Mouse (Mus musculus) testis, adult 10 weeks (tissue): ENCODE results near the gene Nxnl1. TPM values are rescaled to one million over a fixed set of nuclear protein-coding genes. Genes with fewer than 3 reads are reported as not detected.

Experiments used
- polyA plus RNA-seq: library from polyadenylated mRNA; stranded (reverse); fragments of 350-450 nt; fragmentation: Illumina TruSeq; extraction: RNeasy Lipid Tissue Mini Kit (QIAGEN cat#74804); gene quantifications from one replicate; pipeline ENCODE4 v1.2.3, GENCODE M21; 2014; ENCODE audit warnings: low read depth, low replicate concordance

Nxnl1 gene
- polyA plus RNA-seq: 0.38 TPM

GRCm38 (mm10) chr8:71566501-71566900 is at the start of gene Nxnl1:
Gene Nxnl1, minus strand, starts transcription at chr8:71566601.

GRCm38 (mm10) chr8:71610822-71611651 is 44.6 kb upstream of the Nxnl1 start, which contains the start of gene Colgalt1:
Gene Colgalt1, plus strand, starts transcription at chr8:71610998.

DNA sequence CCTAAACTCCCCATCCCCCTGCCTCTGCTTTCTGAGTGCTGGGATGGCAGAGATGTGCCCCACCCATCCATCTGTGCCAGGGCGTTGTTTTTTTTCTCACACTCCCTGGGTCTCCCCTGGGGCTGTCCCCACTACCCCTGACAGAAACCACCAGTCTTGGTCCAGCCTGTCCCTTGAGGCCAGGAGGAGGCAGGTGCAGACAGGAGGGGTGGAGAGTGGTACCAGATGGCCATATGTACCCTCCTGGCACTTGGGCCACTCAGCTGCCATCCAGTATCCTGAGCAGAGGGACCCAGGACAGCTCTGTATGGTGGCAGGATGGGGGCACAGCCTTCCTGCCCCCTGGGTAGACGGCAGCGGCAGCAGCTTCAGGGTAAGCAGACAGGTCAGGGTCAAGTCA is 31.1 kb upstream of the Nxnl1 start, which contains the start of gene Fam129c:
Fam129c (plus strand) TSS at position 198 of the 400 bp plus-strand sequence.

DNA sequence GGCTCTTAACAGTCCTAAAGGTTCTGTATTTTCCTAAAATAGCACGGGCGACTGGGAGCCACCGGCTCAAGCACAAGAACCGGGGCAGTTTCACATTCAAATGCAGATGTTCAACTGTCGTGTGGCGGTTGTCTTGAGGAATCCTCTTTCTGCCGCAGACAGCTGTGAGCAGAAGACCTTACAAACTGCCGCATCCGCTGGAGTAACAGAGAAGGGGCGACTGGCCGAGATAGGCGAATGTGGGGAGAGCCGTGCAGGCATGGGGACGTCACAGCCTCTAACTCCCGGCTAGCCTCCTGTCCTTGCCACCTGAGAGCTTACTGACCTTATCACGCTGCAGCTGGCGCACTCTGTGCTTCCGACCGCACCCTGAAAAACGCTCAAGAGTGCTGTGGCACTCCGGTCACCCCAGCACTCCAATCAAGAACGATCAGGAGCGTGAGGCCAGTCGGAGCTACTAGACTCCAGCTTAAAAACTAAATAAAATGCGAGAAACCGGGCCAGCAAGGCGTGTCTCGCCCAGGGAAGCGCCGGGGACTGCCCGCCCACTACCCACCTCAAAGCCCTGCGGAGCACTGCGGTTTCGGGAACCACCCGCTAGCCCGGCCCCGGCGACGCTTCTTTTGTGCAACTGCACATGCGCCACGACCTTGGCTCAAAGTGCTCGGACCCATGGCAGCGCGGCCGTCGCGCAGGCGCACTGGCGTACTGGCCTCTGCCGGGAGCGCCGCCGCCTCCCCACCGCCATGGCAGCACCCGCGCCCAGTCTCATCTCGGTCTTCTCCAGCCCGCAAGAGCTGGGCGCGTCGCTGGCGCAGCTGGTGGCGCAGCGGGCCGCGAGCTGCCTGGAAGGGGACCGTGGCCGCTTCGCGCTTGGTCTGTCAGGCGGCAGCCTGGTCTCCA is 25.3 kb upstream of the Nxnl1 start, which contains the start of gene Pgls:
Pgls (plus strand) TSS at position 706 of the 903 bp plus-strand sequence.

GRCm38 (mm10) chr8:71568387-71568937 is 2.1 kb upstream of the Nxnl1 start, which contains the start of gene Slc27a1:
Gene Slc27a1, plus strand, starts transcription at chr8:71568882.

DNA sequence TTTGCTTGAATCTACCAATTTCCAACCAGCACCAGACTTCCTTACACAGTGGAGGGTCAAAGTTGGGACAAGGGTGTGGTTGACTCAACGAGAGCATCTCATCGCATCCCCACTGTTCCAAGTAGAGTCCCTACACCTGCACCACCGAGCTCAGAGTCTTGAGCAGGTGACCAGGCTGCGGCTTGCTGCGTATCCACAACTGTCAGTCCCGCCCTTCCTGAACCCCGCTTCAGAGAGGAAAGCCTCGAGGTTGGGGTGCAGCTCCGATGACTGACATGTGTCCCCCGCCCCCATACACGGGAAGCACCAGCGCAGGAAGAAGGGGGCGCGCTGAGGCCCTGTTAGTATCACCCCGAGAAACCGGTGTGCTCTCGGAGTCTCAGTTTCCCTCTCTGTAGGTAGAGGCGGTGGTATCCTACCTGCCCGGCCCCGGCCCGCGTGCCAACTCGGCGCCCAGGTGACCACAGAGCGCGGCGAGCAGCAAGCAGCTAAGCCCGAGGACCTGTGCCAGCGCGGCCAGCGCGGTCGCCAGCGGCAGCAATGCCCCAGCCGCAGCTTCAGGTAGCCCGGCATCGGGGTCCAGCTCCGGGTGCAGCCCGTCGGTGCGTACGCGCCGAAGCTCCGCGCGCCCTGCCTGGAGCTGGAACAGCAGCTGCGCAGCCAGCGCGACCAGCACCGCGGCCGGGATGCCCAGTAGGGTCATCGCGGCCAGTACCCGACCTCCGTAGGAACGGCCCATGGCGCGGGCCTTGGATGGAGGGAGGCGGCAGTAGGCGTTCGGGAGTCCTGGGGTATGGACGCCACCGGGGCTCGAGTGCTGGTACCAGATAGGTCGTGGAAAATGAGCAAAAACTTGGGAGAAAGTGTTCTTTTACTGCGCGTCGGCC is 8.1 kb downstream of the Nxnl1 start, which contains the start of gene Tmem221:
Tmem221 (minus strand) TSS at position 801 of the 887 bp plus-strand sequence.

GRCm38 (mm10) chr8:71542632-71543343 is 23.6 kb downstream of the Nxnl1 start, which contains the start of gene Mvb12a:
Gene Mvb12a, plus strand, starts transcription at chr8:71542922.

GRCm38 (mm10) chr8:71537028-71537867 is 29.2 kb downstream of the Nxnl1 start, which contains the start of gene Bst2:
Gene Bst2, minus strand, starts transcription at chr8:71537456.

GRCm38 (mm10) chr8:71525226-71526050 is 41.0 kb downstream of the Nxnl1 start, which contains the start of gene Ccdc194:
Gene Ccdc194, minus strand, starts transcription at chr8:71525711.

DNA sequence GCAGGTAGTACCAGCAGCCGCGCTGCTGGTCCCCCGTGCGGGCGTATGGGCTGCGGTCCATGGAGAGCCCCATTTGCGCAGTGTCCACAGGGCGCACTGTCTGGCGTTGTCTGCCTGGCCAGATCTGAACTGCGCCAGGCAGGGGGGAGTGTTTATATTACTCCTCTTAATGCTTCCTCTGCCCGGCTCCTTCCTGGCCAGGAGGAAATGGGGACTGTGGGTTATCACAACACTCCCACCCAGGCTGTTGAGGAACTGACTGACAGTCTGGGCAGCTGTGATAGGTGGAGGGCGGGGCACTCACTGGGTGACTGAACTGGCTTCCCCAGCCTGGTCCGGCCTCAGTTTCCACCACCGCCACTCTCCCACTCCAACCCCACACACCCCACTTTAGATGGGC is 54.8 kb downstream of the Nxnl1 start, which contains the start of gene Plvap:
Plvap (minus strand) TSS at position 109 of the 400 bp plus-strand sequence.

Other genes with a start within 250 kb of the Nxnl1 start
- gene Use1, start 199.8 kb downstream of the Nxnl1 start, polyA plus RNA-seq: 4.1 TPM
- gene Ocel1, start 195.3 kb downstream of the Nxnl1 start, polyA plus RNA-seq: 6.8 TPM
- gene Nr2f6, start 184.6 kb downstream of the Nxnl1 start, polyA plus RNA-seq: 1.0 TPM
- 0.08 TPM for gene Ushbp1, start 170.8 kb downstream of the Nxnl1 start, polyA plus RNA-seq
- 10.7 TPM for gene Babam1, start 169.7 kb downstream of the Nxnl1 start, polyA plus RNA-seq
- gene Ankle1, start 160.6 kb downstream of the Nxnl1 start, polyA plus RNA-seq: 0.49 TPM
- gene Abhd8, start 102.9 kb downstream of the Nxnl1 start, polyA plus RNA-seq: 2.9 TPM
- 2.6 TPM for gene Mrpl34, start 101.6 kb downstream of the Nxnl1 start, polyA plus RNA-seq
- 12.2 TPM for gene Dda1, start 97.4 kb downstream of the Nxnl1 start, polyA plus RNA-seq
- gene Ano8, start 80.6 kb downstream of the Nxnl1 start, polyA plus RNA-seq: 0.07 TPM
- 0.59 TPM for gene Gtpbp3, start 78.5 kb downstream of the Nxnl1 start, polyA plus RNA-seq
- not detected for gene Plvap, start 54.8 kb downstream of the Nxnl1 start, polyA plus RNA-seq
- gene Ccdc194, start 40.9 kb downstream of the Nxnl1 start, polyA plus RNA-seq: not detected
- gene Bst2, start 29.1 kb downstream of the Nxnl1 start, polyA plus RNA-seq: 0.88 TPM
- 1.1 TPM for gene Mvb12a, start 23.7 kb downstream of the Nxnl1 start, polyA plus RNA-seq
- gene Tmem221, start 7.7 kb downstream of the Nxnl1 start, polyA plus RNA-seq: 0.34 TPM
- gene Slc27a1, start 2.3 kb upstream of the Nxnl1 start, polyA plus RNA-seq: 2.4 TPM
- 0.36 TPM for gene Pgls, start 25.6 kb upstream of the Nxnl1 start, polyA plus RNA-seq
- gene Fam129c, start 31.0 kb upstream of the Nxnl1 start, polyA plus RNA-seq: 1.4 TPM
- 17.1 TPM for gene Colgalt1, start 44.4 kb upstream of the Nxnl1 start, polyA plus RNA-seq
- gene Unc13a, start 105.2 kb upstream of the Nxnl1 start, polyA plus RNA-seq: 0.04 TPM
- 0.06 TPM for gene Jak3, start 109.7 kb upstream of the Nxnl1 start, polyA plus RNA-seq
- 108 TPM for gene Insl3, start 122.6 kb upstream of the Nxnl1 start, polyA plus RNA-seq
- gene B3gnt3, start 135.2 kb upstream of the Nxnl1 start, polyA plus RNA-seq: 0.13 TPM
- gene Fcho1, start 159.1 kb upstream of the Nxnl1 start, polyA plus RNA-seq: not detected